8 mouse cellular contexts compared by ENCODE assay signal in the genomic region with DNA sequence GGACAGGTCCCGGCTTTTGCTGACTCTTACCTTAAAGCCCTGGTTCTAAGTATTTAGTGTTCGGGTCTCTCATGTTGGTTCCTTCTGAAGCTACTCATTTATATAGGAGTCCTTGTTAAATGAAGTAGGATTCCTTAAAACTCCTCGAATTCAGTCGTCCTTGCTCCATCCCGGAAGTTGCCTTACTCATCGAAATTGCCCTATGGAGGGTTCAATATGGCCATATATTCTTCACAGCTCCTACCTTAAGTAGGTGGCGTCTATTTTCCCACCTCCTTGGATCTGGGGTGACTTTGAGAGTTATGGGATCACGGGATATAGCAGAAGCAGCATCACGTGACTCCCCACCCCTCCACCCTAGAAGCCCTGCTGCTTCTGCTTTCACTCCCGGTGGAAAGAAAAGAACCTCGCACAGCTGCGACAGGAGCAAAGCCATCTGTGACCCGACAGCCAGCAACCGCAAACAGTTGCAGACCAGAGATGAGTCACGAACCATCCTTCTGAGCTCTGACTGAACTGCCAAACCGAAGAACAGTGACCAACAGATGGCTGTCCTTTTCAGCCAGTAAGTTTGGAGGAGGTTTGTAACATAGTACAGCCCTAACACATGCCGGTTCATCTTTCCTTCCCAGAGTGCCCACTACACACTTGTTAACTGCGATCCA. TPM values are rescaled to one million over a fixed set of nuclear protein-coding genes. Genes with fewer than 3 reads are reported as not detected.
DNase-seq lines count a peak whose midpoint lies in the region; ATAC-seq and TF ChIP-seq lines count a peak whose summit lies in the region.

No protein-coding gene starts in this region.

- H3K27ac ChIP-seq in kidney, adult 2 months (ENCODE audit: insufficient read depth, low read depth, low read length) = no peak overlapping the region
- no peak overlapping the region for H3K27ac ChIP-seq in limb, embryonic 14.5 days (replicated peaks; ENCODE audit: low read depth, low read length)
- no peak overlapping the region for H3K27ac ChIP-seq in midbrain, embryonic 14.5 days (replicated peaks; ENCODE audit: low read depth, low read length)

- no peak for TF ChIP-seq CTCF in kidney, adult 2 months (conservative IDR thresholded peaks at IDR 0.05; ENCODE audit: insufficient read depth, insufficient read length, low read depth, low read length)

- no peak overlapping the region for H3K9ac ChIP-seq in limb, embryonic 14.5 days (ENCODE audit: low read depth, low read length, severe bottlenecking)
- H3K9ac ChIP-seq in midbrain, embryonic 14.5 days (replicated peaks; ENCODE audit: low read length) = no peak overlapping the region

- DNase-seq in cerebellum, postnatal 25 days = peak; percentile 9
- DNase-seq in brain, adult 2 months (ENCODE audit: low read depth, low spot score) = peak; percentile 86
- peak; percentile 82 to 89 for DNase-seq in heart, adult 9 months (ENCODE audit: low spot score in 2 of 2)
- peak; percentile 55 for DNase-seq in kidney, adult 2 months
- DNase-seq in limb, embryonic 14.5 days (ENCODE audit: low spot score) = peak; percentile 49
- no peak for DNase-seq in midbrain, embryonic 14.5 days
- DNase-seq in telencephalon, adult 2 months (ENCODE audit: low read depth, low spot score) = peak; percentile 77

- H3K36me3 ChIP-seq in kidney, adult 2 months (ENCODE audit: control insufficient read depth, insufficient read depth, low read length) = no peaks in the 10 kb centered on the region
- no peaks in the 10 kb centered on the region for H3K36me3 ChIP-seq in limb, embryonic 14.5 days (ENCODE audit: control insufficient read depth, insufficient read depth, low read length)
- no peaks in the 10 kb centered on the region for H3K36me3 ChIP-seq in midbrain, embryonic 14.5 days (ENCODE audit: control insufficient read depth, insufficient read depth, low read length)

- no peak for TF ChIP-seq POLR2A in kidney, adult 2 months (IDR thresholded peaks at IDR 0.05; ENCODE audit: low read depth, low read length)
- TF ChIP-seq POLR2A in limb, embryonic 14.5 days (IDR thresholded peaks at IDR 0.05; ENCODE audit: borderline replicate concordance, extremely low read depth, insufficient read depth, insufficient read length) = no peak

- H3K4me1 ChIP-seq in kidney, adult 2 months (ENCODE audit: control insufficient read depth, insufficient read depth, low read length) = no peaks in the 10 kb centered on the region; the same call in 1 of the 2 replicates
- H3K4me1 ChIP-seq in limb, embryonic 14.5 days (ENCODE audit: control insufficient read depth, insufficient read depth, low read length) = peaks cover 12% of the 10 kb centered on the region; the same call in 1 of the 2 replicates
- no peaks in the 10 kb centered on the region for H3K4me1 ChIP-seq in midbrain, embryonic 14.5 days (ENCODE audit: control insufficient read depth, insufficient read depth, low read length)

- peak overlapping the region; percentile 25; the same call in 1 of the 2 replicates for H3K4me2 ChIP-seq in limb, embryonic 14.5 days (replicated peaks; ENCODE audit: low read depth, low read length, severe bottlenecking)
- H3K4me2 ChIP-seq in midbrain, embryonic 14.5 days (ENCODE audit: low read length) = 0 out of 2 replicates have a peak overlapping the region, but pooled peaks have one; percentile 25

- H3K4me3 ChIP-seq in kidney, adult 2 months (ENCODE audit: insufficient read depth, low read depth, low read length) = peak overlapping the region; percentile 7
- H3K4me3 ChIP-seq in limb, embryonic 14.5 days (replicated peaks; ENCODE audit: low read length) = no peak overlapping the region
- H3K4me3 ChIP-seq in midbrain, embryonic 14.5 days (replicated peaks; ENCODE audit: low read depth, low read length) = no peak overlapping the region

- no peaks in the 10 kb centered on the region for H3K9me3 ChIP-seq in limb, embryonic 14.5 days (ENCODE audit: control insufficient read depth, low read length)
- H3K9me3 ChIP-seq in midbrain, embryonic 14.5 days (ENCODE audit: control insufficient read depth, low read length) = no peaks in the 10 kb centered on the region

- ATAC-seq in cerebellum, adult (ENCODE audit: insufficient number of reproducible peaks, low FRiP score, low TSS enrichment) = no peak
- ATAC-seq in limb, embryonic 14.5 days (ENCODE audit: low FRiP score, low read depth) = peak; percentile 84
- no peak for ATAC-seq in midbrain, embryonic 14.5 days (ENCODE audit: low FRiP score, low TSS enrichment)

- 49% methylated on average over 18 of the region's 18 CpGs for WGBS in kidney, adult 2 months
- 55% methylated on average over 18 of the region's 18 CpGs for WGBS in limb, embryonic 14.5 days
- WGBS in midbrain, embryonic 14.5 days = 64% methylated on average over 18 of the region's 18 CpGs

- no peaks in the 10 kb centered on the region for H3K27me3 ChIP-seq in kidney, adult 2 months (replicated peaks; ENCODE audit: control insufficient read depth, insufficient read depth, low read length)
- H3K27me3 ChIP-seq in limb, embryonic 14.5 days (ENCODE audit: control insufficient read depth, insufficient read depth, low read length) = no peaks in the 10 kb centered on the region
- H3K27me3 ChIP-seq in midbrain, embryonic 14.5 days (ENCODE audit: control insufficient read depth, insufficient read depth, low read length) = no peaks in the 10 kb centered on the region

RNA-seq across cellular contexts. Expression of gene Gm47996, which starts 40.7 kb away (rescaled TPM):
- polyA plus RNA-seq in kidney, adult 2 months (2012; rRNA removed) = not detected in 2 replicates
- 0.06 TPM in 1 of 2 replicates, not detected in the other for polyA plus RNA-seq in limb, embryonic 14.5 days (2012; rRNA removed)
- polyA plus RNA-seq in limb, embryonic 14.5 days (2014; fragmentation: Nextera tagmentation; extraction: Ambion mirVana) = not detected in 2 replicates
- polyA plus RNA-seq in midbrain, embryonic 14.5 days (2014; fragmentation: Nextera tagmentation; extraction: Ambion mirVana) = not detected in 2 replicates

RNA-seq across cellular contexts. Expression of gene 3110040M04Rik, which starts 46.7 kb away (rescaled TPM):
- 0.13 and 0.19 TPM in 2 replicates for polyA plus RNA-seq in kidney, adult 2 months (2012; rRNA removed)
- polyA plus RNA-seq in limb, embryonic 14.5 days (2012; rRNA removed) = not detected in 2 replicates
- polyA plus RNA-seq in limb, embryonic 14.5 days (2014; fragmentation: Nextera tagmentation; extraction: Ambion mirVana) = not detected in 2 replicates
- polyA plus RNA-seq in midbrain, embryonic 14.5 days (2014; fragmentation: Nextera tagmentation; extraction: Ambion mirVana) = not detected in 2 replicates

RNA-seq across cellular contexts. Expression of gene Gm47995, which starts 52.4 kb away (rescaled TPM):
- polyA plus RNA-seq in kidney, adult 2 months (2012; rRNA removed) = not detected in 2 replicates
- 0.06 TPM in 1 of 2 replicates, not detected in the other for polyA plus RNA-seq in limb, embryonic 14.5 days (2012; rRNA removed)
- not detected in 2 replicates for polyA plus RNA-seq in limb, embryonic 14.5 days (2014; fragmentation: Nextera tagmentation; extraction: Ambion mirVana)
- polyA plus RNA-seq in midbrain, embryonic 14.5 days (2014; fragmentation: Nextera tagmentation; extraction: Ambion mirVana) = not detected in 2 replicates

RNA-seq across cellular contexts. Expression of gene Gm8947, which starts 58.5 kb away (rescaled TPM):
- 0.31 and 0.54 TPM in 2 replicates for polyA plus RNA-seq in kidney, adult 2 months (2012; rRNA removed)
- polyA plus RNA-seq in limb, embryonic 14.5 days (2012; rRNA removed) = 0.06 and 0.08 TPM in 2 replicates
- polyA plus RNA-seq in limb, embryonic 14.5 days (2014; fragmentation: Nextera tagmentation; extraction: Ambion mirVana) = 0.23 TPM in 1 of 2 replicates, not detected in the other
- polyA plus RNA-seq in midbrain, embryonic 14.5 days (2014; fragmentation: Nextera tagmentation; extraction: Ambion mirVana) = not detected in 2 replicates
